Mouse (Mus musculus): ENCODE measurements around the gene Syt1. TPM values are rescaled to one million over a fixed set of nuclear protein-coding genes. Genes with fewer than 3 reads are reported as not detected.

Gene Syt1
- polyA plus RNA-seq, 1 experiment from 2014 or later, result 3.3 TPM

DNA sequence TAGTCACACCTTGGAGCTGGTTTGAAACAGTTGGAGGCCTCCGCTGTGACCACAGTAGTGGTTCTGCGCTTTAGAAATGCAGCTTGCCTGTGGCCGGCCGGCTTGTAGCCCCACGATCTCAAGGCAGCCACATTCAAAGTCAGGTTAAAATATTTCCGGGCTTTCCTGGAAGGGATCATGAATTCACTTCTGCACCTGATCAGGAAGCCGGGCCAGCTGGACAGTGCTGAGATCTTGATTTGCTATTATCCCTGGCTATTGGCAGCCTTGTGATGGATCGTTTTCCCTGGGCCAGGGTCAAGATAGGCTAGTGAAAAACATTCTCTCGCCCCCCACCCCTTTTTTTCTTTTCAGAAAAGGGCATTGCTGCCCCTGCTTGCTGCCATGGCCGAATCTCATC lies 555.6 kb downstream of the Syt1 start:
- DNase-seq (ENCODE audit: low spot score), result no peak
- no peaks in the 10 kb centered on the region for H3K36me3 ChIP-seq (replicated peaks)
- no peaks in the 10 kb centered on the region for H3K9me3 ChIP-seq
- H3K4me1 ChIP-seq, result peaks cover 10% of the 10 kb centered on the region; the same call in 1 of the 2 replicates
- H3K27me3 ChIP-seq (replicated peaks; ENCODE audit: low read depth, poor library complexity, severe bottlenecking), result no peaks in the 10 kb centered on the region
- WGBS, result 77% methylated on average over 10 of the region's 10 CpGs
- H3K27ac ChIP-seq (replicated peaks), result no peak overlapping the region
- no peak overlapping the region for H3K4me3 ChIP-seq

DNA sequence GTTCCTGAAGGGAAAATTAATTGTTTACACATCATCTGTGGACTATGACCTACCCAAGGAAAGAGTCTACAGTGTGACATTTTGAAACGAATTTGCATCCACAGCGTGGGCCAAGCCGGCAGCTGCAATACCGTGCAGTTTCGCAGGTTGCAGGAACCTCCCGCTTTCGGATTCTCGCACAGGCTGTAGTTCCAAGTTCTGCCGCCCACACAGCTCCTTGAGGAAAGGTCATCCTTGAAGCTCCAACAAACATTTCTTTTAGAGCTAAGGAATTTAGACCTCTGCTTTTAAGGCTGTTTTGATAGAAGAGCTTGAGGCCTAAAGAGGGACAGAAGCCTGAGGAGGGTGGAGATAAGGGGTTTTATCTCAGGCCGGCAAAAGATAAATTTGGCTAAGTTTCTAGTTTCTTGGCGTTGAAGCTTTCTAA lies 556.1 kb downstream of the Syt1 start:
- Histone ChIP-seq H3K36me3 (replicated peaks) (no peaks in the 10 kb centered on the region), H3K4me1 (peaks cover 10% of the 10 kb centered on the region; the same call in 1 of the 2 replicates), H3K27ac (replicated peaks) (no peak overlapping the region), H3K27me3 (replicated peaks; ENCODE audit: low read depth, poor library complexity, severe bottlenecking) (no peaks in the 10 kb centered on the region), H3K9me3 (no peaks in the 10 kb centered on the region), H3K4me3 (no peak overlapping the region)
- WGBS, result 90% methylated on average over 11 of the region's 11 CpGs
- DNase-seq (ENCODE audit: low spot score), result no peak

DNA sequence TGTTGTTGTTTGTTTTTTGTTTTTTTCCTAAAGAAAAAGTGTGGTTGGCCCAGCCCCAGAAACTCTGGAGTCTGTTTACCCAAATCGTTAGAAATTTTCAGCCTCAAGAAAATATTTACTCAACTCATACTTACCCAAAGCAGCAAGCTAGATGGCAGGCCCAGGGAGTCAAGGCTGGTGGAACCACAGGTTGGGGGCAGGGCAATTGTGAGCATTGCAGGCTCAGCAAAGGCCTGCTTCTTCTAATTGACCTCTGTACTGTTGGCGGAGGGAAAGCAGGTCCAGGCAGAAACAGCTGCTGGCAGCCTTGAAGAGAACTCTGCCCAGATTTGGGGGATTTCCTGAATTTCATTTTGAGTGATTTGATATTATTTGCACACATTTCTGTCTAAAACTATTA lies 557.2 kb downstream of the Syt1 start:
- Histone ChIP-seq H3K4me3 (no peak overlapping the region), H3K36me3 (replicated peaks) (no peaks in the 10 kb centered on the region), H3K27me3 (replicated peaks; ENCODE audit: low read depth, poor library complexity, severe bottlenecking) (no peaks in the 10 kb centered on the region), H3K4me1 (peaks cover 10% of the 10 kb centered on the region; the same call in 1 of the 2 replicates), H3K27ac (replicated peaks) (no peak overlapping the region), H3K9me3 (no peaks in the 10 kb centered on the region)
- 41% methylated on average over 2 of the region's 2 CpGs for WGBS
- DNase-seq (ENCODE audit: low spot score), result peak; percentile 26

- H3K4me1 ChIP-seq, result peaks cover 10% of the 10 kb centered on the region; the same call in 1 of the 2 replicates
- no peak overlapping the region for H3K4me3 ChIP-seq
- no peaks in the 10 kb centered on the region for H3K27me3 ChIP-seq (replicated peaks; ENCODE audit: low read depth, poor library complexity, severe bottlenecking)
- H3K36me3 ChIP-seq (replicated peaks), result no peaks in the 10 kb centered on the region
- DNase-seq (ENCODE audit: low spot score), result no peak
- 90% methylated on average over 9 of the region's 9 CpGs for WGBS
- no peaks in the 10 kb centered on the region for H3K9me3 ChIP-seq
- no peak overlapping the region for H3K27ac ChIP-seq (replicated peaks)
These were observed 558.4 kb downstream of the Syt1 start for GRCm38 (mm10) chr10:108452421-108452820.

- no peaks in the 10 kb centered on the region for H3K36me3 ChIP-seq (replicated peaks)
- DNase-seq (ENCODE audit: low spot score), result no peak
- WGBS, result 90% methylated on average over 8 of the region's 8 CpGs
- H3K4me1 ChIP-seq, result peaks cover 14% of the 10 kb centered on the region
- H3K9me3 ChIP-seq, result no peaks in the 10 kb centered on the region
- H3K27ac ChIP-seq (replicated peaks), result no peak overlapping the region
- H3K4me3 ChIP-seq, result no peak overlapping the region
- no peaks in the 10 kb centered on the region for H3K27me3 ChIP-seq (replicated peaks; ENCODE audit: low read depth, poor library complexity, severe bottlenecking)
These were observed 559.3 kb downstream of the Syt1 start for GRCm38 (mm10) chr10:108451516-108451915.

- H3K9me3 ChIP-seq, result no peaks in the 10 kb centered on the region
- H3K36me3 ChIP-seq (replicated peaks), result no peaks in the 10 kb centered on the region
- H3K27me3 ChIP-seq (replicated peaks; ENCODE audit: low read depth, poor library complexity, severe bottlenecking), result no peaks in the 10 kb centered on the region
- WGBS, result 84% methylated on average over 4 of the region's 4 CpGs
- H3K4me1 ChIP-seq, result peaks cover 23% of the 10 kb centered on the region
- H3K27ac ChIP-seq (replicated peaks), result no peak overlapping the region
- DNase-seq (ENCODE audit: low spot score), result no peak
- H3K4me3 ChIP-seq, result no peak overlapping the region
These were observed 560.4 kb downstream of the Syt1 start for GRCm38 (mm10) chr10:108450401-108450800.

DNA sequence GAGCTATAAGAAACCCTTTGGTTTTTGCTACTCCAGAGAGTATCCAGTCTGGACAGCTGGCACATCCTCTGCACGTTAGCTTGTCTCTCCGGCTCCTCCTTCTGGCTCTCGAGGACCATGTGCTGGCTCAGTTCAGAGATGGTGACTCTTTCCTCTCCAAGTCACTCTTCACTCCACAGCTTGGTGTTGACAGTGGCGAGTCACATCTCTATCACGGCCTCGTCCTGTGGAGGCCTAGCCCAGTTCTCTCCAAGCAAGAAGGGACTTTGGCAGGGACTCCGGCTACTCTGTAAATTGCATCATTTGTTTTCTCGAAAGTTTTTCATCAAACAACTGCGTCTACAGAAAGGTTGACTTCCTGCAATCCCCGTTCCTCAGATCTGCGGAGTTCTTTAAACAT lies 562.4 kb downstream of the Syt1 start:
- H3K9me3 ChIP-seq, result no peaks in the 10 kb centered on the region
- no peak for DNase-seq (ENCODE audit: low spot score)
- no peaks in the 10 kb centered on the region for H3K27me3 ChIP-seq (replicated peaks; ENCODE audit: low read depth, poor library complexity, severe bottlenecking)
- H3K27ac ChIP-seq (replicated peaks), result no peak overlapping the region
- H3K4me1 ChIP-seq, result peaks cover 26% of the 10 kb centered on the region
- WGBS, result 84% methylated on average over 11 of the region's 11 CpGs
- no peak overlapping the region for H3K4me3 ChIP-seq
- no peaks in the 10 kb centered on the region for H3K36me3 ChIP-seq (replicated peaks)

Data from embryonic facial prominence, embryonic 10.5 days (tissue).